Mouse (Mus musculus) brain, adult 2 months (tissue): ENCODE results near the gene Mad1l1.

Source experiments
- DNase-seq: peaks from one replicate; pipeline ENCODE4 v3.0.0; 2011; ENCODE audit warnings: low read depth, low spot score

The Mad1l1 gene

DNA sequence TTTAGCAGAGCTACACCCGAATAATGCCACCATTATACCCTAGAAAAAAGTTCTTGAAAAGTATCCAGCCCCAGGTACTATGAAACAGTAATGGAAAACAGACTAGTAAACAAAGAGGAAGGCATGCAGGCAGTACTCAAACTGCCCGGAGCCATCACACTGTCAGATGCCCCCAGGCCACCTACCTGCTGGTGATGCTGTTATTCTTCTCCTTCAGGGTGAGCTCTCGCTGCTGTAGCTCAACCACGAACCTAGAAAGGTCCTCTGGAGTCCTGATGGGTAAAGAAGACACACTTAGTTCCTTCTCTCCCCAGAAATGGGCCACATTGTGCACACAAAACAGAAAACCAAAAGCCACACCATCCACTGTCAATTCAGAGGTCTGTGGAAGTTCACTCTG lies 60.0 kb downstream of the Mad1l1 start:
- DNase-seq: no peak

DNA sequence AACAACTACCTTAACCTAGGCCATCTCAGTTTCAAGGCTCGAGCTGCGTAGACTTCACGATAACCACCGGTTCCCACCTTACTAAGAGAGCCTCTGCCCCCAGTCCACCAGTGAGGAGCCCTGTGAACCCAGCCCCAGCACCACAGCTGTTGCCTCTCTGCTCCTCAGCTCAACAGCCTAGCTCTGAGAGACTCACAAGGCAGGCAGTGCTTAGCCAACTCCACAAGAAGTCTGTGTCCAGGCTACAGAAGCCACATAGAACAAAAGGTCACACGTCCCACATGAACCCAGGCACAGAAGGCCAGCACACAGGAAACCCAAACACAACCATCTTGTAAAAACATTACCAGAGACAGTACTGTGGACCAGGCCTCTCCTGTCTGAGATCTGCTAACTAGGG lies 62.7 kb downstream of the Mad1l1 start:
- DNase-seq: no peak

DNA sequence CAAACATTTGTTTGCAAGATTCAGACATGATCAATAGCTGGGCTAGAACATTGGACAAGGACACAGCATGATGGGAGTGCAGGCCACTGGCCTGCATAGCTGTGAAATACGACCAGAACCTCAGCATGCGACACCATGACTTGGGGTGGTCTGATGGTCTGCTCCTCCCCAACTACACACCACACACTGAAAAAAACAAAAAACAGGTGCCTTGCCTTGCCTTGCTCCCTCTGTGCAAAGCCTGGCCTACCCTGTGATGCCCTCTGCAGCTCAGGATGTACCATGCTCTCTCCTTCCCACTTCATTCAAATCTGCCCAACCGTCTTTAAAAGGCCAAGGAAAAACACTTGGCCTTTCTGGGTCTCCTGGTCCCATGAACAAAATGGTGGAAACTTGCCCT lies 63.3 kb downstream of the Mad1l1 start:
- DNase-seq: no peak

DNA sequence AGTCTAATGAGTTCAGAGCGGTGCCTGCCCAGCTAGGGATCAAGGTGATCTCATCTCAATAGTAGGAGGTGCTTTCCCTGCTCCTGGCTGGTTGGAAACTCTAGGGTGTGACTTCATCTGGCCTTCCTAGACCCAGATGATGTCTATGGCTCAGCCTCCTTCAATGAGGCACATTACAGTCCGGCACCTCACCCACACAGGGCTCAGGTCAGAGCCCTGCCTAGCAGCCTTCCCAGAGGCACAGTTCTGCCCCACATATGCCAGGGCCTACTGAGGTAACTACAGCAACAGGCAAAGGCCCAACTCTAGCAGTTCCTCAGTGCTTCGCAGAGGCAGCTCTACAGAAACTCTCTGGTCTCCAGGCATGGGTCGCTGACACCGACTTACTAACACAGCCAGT lies 63.9 kb downstream of the Mad1l1 start:
- DNase-seq: no peak

DNA sequence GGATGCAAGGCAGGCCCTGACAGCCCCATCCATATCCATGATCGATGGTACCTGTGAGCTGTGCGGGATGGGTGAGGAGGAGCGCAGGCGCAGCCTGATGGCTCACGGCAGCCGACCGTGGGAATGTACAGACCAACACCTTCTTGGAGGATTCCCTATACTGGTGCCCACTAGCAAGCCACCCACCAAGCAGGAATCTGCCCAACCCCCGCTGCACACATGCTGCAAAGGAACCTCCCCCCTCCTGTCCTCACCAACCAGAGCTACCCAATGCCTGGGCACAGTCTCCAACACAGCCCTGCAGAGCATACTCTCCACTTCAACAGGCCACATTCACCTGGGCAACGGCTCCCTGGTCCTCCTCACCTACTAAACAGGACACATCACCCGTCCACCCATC lies 64.7 kb downstream of the Mad1l1 start:
- DNase-seq: no peak

DNA sequence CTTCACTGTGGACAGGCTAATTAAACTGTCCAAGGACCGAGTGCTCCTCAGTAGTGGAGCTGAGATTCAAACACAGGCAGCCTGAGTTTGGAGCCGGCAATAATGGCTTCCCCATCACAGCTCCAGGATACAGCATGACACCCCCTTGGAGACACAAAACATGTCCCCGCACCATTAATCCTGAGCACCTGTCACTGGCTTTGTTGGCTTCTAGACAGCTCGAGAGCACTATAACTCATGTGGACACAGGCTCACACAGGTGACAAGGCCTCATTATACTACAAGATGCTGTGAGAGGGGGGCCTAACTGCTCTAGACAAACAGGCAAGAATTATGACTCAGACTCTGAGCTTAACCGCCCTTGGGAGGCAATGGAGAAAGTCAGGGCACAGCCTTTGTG lies 66.1 kb downstream of the Mad1l1 start:
- no peak for DNase-seq

DNA sequence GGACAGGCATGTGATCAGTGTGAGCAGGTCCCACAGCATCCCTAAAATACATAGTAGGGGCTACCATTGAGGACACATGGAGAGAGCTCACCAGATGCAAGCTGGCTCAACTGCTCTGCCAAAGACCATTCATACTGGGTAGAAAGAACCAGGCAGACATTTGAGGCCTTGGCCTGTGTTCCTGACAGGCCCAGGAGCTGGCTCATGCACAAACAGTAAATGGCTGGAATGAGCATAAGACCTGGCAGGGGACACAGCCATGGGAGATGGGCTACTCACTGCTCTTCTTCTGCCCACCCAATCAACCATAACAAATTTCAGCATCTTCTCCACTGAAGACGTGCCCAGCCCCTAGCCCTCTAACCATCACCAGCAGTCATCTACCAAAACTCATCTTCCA lies 66.7 kb downstream of the Mad1l1 start:
- DNase-seq: no peak

DNA sequence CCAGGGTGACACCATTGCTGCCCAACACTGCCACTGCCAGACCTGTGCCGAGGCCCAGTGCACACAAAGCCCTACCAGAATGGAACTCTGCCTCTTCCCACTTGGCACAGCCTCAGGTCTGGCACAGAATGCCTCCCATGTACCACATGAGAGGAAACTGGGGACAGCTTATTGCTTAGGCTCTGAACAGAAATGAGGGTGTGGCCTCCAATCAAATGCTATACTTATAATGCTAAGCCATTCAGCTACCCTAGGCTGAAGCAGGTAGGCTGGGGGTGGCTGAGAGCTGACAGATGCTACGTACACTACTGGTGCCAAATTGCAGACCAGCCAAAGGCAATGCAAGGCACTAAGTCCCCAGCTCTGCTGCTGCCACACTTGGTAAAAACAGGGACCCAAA lies 69.4 kb downstream of the Mad1l1 start:
- peak; percentile 75 for DNase-seq

DNA sequence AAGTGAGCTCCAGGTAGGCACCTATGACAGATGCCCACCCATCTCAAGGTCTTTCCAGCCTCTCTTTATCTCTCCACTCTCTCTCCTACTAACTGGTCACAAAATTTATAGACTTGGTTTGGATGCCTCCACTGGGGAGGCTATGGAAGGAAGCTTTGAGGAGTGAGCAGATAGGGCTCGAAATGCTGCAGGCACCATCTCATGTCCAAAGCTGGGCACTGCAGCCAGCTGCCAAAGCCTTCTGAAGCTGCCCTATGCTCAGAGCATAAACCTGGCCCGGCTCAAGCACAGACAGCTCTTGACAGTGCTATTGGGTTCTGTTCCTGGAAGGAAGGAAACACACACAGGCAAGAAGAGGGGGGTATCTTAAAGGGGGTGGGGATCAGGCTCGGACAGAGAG lies 71.0 kb downstream of the Mad1l1 start:
- DNase-seq: peak; percentile 81

DNA sequence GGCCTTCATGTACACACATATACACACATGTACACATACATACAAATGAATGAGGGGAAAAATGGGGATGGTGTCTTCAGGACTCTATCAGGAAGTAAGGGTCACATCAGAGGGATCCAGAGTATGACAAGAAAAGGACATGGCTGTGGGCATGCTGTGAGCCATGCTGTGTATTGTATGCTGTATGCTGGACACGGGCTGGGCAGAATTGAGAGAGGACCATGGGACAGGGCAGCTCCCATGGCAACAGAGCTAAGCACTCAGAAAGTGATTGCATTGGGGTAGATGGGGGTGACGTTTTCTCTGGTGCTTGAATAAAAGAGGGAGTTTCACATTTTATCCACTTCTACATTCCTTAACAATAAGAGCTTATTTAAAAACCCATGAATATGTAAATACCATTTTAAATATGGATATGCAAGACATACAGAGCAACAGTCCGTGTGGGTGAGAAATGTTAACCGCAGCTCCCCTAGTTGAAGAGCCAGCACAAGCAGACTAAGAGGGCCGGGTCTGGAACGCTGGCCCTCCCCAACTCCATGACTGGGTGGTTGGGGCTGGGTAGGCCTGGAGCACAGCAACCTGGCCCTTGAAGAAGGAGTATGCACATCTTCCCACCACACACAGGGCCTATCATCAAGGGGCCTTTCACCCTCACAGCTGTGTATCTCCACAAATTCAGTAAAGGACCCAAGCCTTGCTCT lies 71.8 kb downstream of the Mad1l1 start:
- DNase-seq: peak; percentile 44

DNA sequence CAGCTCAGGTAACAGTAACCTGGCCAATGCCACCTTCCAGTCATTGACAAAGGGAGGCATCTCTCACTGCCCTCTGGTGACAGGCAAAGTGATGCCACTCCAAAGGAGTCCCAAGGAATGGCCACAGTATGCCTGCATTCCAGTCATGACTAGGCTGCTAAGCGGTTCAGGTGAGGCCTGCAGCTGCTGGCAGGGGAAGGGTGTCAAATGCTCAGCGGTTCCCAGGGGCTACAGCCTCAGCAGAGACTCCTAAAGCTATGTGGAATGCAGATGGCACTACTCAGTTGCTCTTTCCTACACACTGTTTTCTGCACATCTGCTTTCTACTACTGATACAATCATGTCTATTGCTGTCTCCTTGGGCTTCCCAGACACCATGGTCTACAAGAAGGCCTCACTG lies 73.3 kb downstream of the Mad1l1 start:
- DNase-seq: no peak

DNA sequence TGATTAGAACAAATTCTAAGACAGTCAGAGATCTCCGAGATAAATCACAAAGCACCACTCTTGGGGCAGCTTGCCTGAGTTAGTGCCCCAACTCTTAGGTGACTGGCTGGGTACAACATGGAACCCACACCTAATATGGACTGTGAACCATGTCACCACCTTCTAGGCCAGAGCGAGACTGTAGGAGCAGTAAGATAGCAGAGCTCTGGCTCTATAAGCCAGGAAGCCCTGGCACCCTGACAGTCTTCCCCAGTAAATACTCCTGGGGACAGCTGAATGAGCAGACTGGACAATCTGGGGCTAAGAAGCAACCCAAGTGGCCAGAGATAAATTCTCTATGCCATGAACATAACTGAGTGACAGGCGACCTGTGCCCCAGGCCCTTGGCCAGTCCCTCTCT lies 81.1 kb downstream of the Mad1l1 start:
- no peak for DNase-seq

DNA sequence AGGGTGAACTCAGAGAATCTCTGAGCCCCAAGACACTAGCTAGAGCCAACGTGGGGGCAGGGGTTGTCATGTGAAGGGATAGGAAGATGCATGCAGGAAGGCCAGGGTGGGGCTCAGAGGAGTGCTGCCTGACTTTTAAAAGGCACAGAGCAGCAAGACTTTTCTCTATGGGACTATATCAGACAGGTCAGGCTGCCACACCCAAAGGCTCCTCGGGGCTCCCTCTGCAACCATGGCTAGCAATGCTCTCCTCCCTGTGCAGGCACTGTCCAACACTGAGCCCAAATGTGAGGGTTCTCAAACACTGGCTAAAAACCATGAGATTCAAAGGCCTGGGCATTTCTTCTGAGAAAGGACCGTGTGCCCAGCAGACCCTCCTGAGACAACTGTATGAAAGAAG lies 82.5 kb downstream of the Mad1l1 start:
- DNase-seq: no peak

DNA sequence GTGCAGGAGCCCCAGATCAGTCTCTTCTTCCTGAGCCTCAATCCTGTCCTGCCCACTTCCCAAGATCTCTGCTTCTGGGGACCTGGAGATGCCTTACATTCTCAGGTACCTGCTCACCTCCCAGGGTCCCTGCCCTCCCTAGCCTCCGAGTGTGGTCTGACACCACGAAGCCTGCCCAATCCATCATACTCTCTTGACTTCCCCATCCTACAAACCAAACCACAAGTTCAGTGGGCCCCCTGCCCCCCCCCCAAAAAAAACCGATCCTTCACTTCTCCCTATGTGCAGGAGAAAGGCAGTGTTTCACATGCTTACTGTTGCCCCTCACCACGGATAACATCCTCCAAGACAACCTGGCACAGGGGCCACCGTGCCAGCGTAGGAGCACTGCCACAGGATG lies 90.5 kb downstream of the Mad1l1 start:
- DNase-seq: no peak

DNA sequence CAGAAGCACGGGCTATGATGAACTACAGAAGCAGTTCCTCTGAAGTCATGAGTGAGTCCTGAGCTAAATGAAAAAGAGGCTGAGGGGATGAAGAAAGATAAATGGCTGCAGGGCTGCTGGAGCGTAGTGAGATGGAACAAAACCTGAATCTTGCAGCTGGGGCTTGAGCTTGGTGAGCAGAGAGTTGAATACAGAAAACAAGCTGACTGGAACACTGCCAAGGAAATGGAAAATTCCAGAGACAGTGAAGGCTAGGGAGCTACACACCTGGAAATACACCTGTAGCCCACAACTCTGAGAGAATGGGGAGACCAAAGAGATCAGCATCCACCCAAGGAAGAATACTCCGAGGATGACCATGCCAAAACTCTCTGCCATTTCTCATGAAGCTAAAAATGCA lies 93.0 kb downstream of the Mad1l1 start:
- no peak for DNase-seq

DNA sequence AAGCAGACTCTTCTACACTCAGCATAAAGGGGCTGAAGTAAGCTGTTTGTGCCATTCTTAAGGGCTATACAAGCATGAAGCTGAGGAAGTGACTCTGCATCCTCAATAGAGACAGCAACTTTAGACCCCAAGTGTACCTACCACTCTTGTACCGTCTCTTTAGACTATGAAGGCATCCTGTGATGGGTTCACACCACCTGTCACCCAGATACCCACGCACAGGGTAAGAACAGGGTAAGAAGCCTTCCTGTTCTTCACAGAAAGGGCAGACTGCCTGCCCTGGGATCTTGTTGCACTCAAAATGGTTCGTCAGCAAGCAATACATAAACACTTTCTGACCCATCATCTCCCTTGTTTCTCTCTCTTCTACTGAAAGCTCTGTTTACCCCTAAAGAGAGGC lies 94.5 kb downstream of the Mad1l1 start:
- no peak for DNase-seq

DNA sequence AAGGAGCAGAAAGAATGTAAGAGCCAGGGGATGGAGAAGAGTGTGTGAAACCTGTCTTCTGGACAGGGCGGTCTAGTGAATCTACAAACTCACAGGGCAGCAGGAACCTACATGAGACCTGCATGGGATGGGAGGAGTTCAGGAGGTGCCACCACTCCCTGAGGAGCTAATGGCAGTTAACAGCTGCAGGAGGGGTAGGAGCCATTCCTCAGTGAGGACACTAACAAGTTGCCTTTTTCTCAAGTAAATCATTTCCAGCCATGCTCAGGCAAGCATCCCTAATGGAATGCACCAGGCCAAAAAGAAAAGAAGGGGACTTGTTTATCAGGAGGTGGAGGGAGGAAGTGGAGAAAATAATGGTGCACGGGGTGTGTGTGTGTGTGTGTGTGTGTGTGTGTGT lies 95.5 kb downstream of the Mad1l1 start:
- DNase-seq: no peak

DNA sequence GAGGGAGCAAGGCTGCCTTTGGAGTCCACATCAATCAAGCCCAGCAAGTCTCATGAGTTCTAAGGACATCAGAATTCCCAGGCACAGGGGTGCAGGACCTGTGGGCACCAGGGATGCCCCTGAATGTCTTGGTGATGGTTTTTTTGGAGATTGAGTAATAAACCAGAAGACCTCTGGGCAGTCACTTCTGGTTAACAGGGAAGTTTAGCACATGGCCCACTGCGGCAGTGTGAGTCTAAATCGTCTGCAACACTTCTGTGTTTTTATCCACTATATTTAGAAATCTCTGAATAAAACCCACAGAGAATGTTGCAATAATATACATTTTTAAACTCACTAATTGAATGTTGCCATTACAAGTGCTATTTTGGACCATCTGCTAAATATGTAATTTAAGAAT lies 96.2 kb downstream of the Mad1l1 start:
- DNase-seq: no peak

DNA sequence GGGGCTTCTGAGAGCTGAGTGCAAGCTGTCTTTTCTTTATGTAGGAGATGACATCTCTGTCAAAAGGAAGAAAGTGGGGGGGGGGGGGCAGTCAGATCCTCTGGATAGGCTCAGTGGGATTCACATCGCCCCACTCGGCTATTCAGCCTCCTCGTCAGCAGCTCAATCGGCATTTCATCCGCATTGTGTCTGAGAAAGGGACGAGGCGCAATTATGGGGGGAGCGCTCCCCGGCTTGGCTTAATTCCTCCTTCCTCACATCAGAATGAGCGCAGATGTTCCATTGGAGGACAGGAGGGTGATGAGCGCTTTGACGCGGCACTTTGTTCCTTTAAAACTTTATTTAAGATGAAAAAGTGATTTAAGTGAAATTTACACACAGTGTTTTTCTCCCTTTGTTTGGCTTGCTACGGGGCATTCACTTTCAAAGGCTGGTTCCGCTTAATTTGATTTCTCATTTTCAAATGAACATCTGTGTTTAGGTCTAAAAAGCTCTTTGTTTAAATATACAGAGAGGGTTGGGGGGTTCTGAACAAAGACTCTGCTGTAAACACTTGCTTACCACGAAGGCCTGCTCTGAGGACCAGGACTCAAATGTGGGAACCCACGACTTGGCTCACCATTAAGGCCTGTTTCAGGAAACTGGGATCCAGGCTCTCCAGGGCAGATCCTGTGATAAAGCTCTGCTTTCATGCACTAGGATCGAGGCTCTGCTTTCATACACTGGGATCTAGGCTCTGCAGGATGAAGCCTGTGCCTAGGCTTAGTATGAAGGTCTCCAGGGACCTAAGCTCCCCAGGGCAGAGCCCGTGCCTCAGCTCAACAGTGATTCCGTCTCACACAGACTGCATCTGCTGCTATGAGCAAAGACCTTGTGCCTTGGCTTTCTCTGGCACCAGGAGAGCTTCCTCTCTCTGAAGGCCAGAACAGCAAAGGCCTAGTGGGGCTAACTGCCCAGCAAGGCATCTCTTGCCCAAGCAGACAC lies 98.0 kb downstream of the Mad1l1 start:
- peak; percentile 67 for DNase-seq

DNA sequence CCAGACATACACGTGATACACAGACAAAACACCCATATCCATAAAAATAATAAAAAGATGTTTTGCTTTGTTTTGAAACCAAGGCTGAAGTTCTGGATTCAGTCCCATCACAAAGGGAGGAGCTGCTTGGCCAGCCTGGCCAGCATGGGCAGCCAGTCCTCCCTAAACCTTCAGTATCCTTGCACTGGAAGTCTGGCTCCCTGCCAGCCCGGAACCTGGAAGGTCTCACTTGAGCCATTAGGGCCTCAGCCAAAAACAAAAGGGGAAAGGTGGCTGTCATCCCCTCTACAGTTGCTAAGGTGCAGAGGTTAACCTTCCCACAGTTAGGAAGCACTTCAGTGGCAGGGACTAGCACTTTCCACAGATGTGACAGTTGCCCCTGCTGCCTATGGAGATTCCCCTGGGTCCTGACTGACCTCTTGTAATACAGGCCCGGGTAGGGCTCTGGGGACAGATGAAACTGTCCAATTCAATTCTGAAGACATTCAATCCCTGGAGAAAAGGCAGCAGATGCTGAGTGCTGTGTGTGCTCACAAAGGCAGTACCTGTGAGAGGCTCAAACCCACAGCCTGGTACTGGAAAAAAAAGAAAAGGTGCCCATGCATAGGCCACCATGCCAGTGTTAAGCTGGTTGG lies 100.2 kb downstream of the Mad1l1 start:
- no peak for DNase-seq

DNA sequence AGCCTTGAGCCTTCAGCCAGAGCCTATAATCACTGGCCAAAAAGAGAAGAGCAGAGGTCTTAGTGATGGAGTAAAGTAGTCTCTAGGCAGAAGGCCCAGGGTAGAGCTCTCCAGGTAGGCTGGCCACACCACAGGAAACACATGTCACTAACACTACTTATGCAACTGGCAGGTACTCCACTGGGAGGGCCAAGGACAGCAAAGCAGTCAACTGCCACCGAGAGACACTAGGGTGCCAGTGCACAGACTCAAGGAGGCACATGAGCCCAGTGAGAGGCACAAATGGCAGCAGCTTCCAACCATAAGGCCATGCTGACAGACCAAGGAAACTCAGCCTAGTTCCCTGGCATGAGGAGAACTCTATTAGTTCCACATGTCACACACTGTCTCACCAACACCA lies 102.1 kb downstream of the Mad1l1 start:
- DNase-seq: no peak

DNA sequence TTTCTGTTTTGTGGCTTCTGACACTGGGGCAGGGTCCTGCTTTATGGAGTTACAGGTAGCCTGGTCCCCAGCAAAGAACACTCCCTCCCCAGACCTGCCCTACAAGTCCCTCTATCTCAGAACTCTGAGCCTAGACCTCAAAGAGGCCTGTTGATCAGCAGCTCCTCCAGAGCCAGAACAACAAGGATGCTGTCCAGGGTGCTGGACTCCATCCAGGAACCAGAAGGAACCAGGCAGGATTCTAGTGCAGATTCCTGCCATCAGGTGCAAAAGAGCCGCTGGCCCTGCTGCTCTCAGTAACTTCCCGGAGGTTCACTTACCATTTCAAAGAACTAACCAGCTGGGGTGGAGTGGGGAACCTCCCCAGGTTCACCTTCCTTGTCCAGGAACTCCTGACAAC lies 103.5 kb downstream of the Mad1l1 start:
- peak; percentile 79 for DNase-seq

DNA sequence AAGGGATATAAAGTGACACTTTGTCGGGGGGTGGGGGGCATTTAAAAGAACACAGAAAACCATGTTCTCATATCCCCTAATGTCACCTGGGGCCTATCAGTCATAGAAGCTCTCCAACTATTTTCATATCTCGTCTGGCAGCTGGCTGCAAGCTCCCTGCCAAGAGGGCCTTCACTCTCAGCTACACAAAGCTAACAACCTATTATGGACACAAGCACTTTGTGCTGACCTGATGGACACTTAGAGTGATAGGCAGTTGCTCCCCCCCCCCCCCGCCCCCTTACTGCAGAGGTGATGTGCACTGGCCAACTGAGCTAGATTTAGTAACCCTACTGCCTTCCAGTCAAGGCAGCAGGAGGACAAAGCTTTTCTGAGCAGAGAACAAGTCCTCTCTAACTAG lies 104.3 kb downstream of the Mad1l1 start:
- no peak for DNase-seq
